Mouse (Mus musculus) C2C12 (cell line): Measurements from ENCODE around the gene Cachd1.

Experiments used
- CEBPB ChIP-seq: IDR thresholded peaks from one replicate; pipeline ENCODE4 v1.6.1; 2011; ENCODE audit warnings: low read depth, mild to moderate bottlenecking, control low read depth, moderate library complexity
- CTCF ChIP-seq: IDR thresholded peaks from one replicate; pipeline ENCODE4 v1.5.1; 2011; ENCODE audit not compliant: control insufficient read depth, insufficient read depth, insufficient read length
- FOSL1 ChIP-seq: IDR thresholded peaks from one replicate; pipeline ENCODE4 v1.8.0; 2011; ENCODE audit warnings: mild to moderate bottlenecking, low read length; ENCODE audit not compliant: poor library complexity, insufficient read depth, severe bottlenecking
- MAX ChIP-seq: IDR thresholded peaks from one replicate; pipeline ENCODE4 v1.6.1; 2011; ENCODE audit warnings: mild to moderate bottlenecking, control low read depth
- MYOD1 ChIP-seq: IDR thresholded peaks from one replicate; pipeline ENCODE4 v1.6.1; 2011; ENCODE audit warnings: low read depth; ENCODE audit not compliant: control insufficient read depth, insufficient read length
- MYOG ChIP-seq: IDR thresholded peaks from one replicate; pipeline ENCODE4 v1.6.1; 2011; ENCODE audit not compliant: control insufficient read depth, insufficient read length; ENCODE audit errors: extremely low read depth
- USF1 ChIP-seq: IDR thresholded peaks from one replicate; pipeline ENCODE4 v1.6.1; 2011; ENCODE audit warnings: low read depth, mild to moderate bottlenecking, control low read depth, moderate library complexity

DNA sequence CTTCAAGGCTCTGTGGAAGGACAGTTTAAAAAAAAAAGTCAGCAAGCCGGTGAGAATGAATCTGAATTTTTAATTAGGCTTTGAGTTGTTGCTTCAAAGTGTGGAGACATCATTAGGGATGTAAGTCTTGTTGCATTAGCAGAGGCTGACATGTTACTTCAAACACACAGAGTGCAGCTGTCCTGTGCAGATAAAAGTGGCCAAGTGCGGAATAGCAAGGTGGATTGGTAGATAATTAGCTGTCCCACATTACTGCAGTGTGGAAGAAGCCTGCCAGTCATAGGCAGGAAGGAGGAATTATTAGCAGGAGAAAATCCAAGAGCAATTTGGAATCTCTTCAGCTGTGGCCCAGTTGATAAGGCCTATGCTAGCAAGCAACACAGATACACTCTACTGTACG is 10.7 kb downstream of the Cachd1 start:
- no peak for TF ChIP-seq CTCF
- TF ChIP-seq MYOG = no peak
- no peak for TF ChIP-seq USF1
- no peak for TF ChIP-seq MYOD1
- no peak for TF ChIP-seq CEBPB
- TF ChIP-seq MAX = no peak
- TF ChIP-seq FOSL1 = no peak
